Mouse (Mus musculus) lung, postnatal 0 days (tissue): ENCODE results near the gene Elp5.

Experiments
- CTCF ChIP-seq: IDR thresholded peaks from 2 replicates; pipeline ENCODE4 v1.5.1; 2016; ENCODE audit warnings: antibody characterized with exemption, mild to moderate bottlenecking
- EP300 ChIP-seq: IDR thresholded peaks from 2 replicates; pipeline ENCODE4 v1.6.1; 2016; ENCODE audit warnings: antibody characterized with exemption, mild to moderate bottlenecking, control low read depth

- TF ChIP-seq EP300 (no peak), CTCF (no peak)
Measured at GRCm38 (mm10) chr11:69936714-69937347, 45.5 kb downstream of the Elp5 start.
